Mouse (Mus musculus): ENCODE results near the gene Luc7l3.

DNA sequence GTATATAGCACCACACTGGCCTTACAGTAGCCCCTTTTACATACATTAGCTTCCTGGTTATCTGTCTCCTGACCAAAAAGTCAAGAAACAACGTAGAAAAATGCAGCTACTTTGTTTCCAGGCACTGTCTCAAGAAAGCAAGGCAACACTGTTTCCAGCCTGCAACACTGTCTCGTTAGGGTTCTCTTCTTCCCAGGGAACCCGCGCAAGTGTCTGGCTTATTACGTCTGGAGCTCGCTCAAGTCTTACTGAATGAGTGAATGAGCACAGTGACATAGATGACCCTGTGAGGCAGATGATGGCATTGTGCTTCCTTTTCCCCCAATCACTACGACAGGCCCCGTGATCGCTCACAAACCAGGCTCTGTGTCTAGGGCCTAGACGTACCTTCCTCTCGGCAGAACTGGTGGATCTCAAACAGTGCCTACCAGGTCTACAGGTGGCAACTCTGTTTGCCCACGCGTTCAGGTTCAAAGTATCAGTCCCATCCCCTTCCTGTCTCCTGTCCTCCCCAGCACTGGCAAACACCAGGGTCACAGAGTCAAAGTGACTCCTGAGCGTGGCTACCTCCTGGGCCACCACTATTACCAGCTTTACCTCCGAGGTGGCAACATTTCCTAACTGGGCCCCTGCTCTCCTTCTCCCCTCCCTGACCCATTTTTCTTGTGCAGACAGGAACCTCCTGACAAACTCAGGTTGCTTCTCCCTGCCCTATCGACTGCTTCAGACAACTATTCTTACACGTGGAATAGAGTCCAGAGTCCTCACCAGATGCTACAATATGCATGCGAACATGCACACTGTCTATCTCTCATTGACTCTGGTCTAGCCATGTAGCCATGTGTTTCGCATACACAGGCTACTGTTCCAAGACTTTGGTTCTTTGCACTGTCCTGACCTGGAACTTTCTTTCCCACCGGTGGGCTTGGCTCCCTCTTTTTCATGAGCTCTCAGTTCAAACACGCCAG, 48.5 kb downstream of the Luc7l3 start:
- TF ChIP-seq CTCF (IDR thresholded peaks at IDR 0.05; ENCODE audit: insufficient read depth, low read length) (no peak), POLR2A (IDR thresholded peaks at IDR 0.05; ENCODE audit: borderline replicate concordance, extremely low read depth, low read depth, low read length) (no peak)

Data from lung, adult 2 months (tissue).